Mouse (Mus musculus): ENCODE measurements around the gene Ppp1r3d.

Ppp1r3d gene

DNA sequence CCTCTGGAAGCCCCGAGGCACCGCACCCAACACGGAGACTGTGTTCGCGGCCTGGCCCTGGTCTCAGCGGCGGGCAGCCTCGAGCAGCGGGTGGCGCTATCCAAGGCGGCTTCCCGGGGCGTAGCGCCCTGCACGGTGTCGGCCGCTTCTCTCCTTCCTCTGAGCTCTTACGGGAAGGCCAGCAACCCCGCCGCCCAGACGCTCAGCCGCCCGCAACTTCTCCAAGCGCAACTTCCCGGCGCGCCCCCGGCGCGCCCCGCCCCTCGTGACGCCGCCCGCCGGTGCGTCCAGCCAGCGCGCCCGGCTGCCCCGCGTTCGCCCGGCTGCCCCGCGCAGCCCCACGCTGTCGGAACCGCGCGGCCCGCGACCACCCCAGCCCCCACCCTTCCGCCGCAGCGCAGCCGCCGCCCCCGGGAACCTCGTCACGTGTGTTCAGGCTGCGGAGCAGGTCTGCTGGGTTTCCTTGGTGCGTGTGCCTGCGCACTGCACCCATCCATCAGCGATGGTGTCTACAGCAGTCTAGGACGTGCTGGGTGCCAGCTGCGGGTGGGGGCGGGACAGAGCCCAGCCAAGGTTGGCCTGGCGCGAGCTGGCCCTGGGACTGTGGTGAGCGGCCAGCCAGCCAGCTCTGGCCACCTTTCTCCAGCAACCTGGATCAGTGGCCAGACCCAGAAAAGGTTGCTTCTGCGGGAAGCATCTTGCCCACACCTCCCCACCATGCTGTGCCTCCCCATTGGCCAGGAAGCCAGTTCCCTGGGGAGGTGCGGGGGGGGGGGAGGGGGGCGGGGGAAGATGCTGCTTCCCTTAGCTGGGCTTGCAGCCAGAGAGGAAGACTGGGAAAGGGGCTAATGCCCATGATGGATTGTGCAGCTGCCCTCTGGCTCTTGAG is at the start of gene Ppp1r3d, which contains the start of gene Fam217b:
Ppp1r3d (minus strand) TSS at position 212 of the 889 bp plus-strand sequence.
Fam217b (plus strand) TSS at position 264 of the 889 bp plus-strand sequence.
- peak; percentile 35 for DNase-seq (ENCODE audit: low spot score)

- DNase-seq (ENCODE audit: low spot score), result no peak
These were observed 46.1 kb upstream of the Ppp1r3d start for GRCm38 (mm10) chr2:178460353-178460752.

GRCm38 (mm10) chr2:178457414-178457813 is 43.1 kb upstream of the Ppp1r3d start:
- DNase-seq (ENCODE audit: low spot score), result no peak

- peak; percentile 51 for DNase-seq (ENCODE audit: low spot score)
These were observed 40.6 kb upstream of the Ppp1r3d start for GRCm38 (mm10) chr2:178454664-178455516.

DNA sequence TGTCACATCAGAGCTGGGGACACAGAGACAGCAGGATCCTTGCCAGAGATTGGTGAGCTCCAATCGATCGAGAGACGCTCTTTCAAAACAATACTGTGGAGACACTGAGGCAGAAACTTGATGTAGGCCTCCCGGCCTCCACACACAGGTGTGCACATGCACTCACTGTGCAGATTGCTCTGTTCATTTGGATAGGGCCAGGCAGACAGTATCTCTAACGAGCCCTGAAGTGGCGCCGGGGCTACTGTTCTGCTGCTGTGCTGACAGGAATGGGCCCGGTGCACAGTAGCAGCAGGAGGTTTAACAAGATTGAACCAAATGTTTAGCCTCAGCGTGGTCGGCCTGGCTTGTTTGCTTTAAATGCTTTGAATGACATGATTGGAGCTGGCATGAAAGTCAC is 36.7 kb upstream of the Ppp1r3d start:
- DNase-seq (ENCODE audit: low spot score), result no peak

DNA sequence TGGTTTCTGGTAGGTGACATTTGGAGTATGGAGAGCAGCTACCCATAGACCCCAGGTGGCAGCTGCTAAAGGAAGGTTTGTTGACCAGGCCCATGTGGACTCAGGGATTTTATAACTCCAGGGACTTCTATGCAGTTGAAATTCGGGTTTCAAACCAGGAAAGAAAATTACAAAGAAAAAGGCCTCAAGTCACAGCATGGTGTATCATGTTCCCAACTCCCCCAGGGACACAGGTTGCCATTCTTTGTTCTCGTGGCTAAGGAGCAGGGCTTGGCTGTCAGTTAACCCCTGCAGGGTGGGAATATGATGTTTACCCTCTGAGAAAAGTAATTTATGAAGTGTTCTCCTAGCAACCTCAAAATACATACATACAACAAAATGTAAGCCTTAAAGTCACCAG is 36.0 kb upstream of the Ppp1r3d start:
- DNase-seq (ENCODE audit: low spot score), result no peak

- DNase-seq (ENCODE audit: low spot score), result no peak
These were observed 35.1 kb upstream of the Ppp1r3d start for GRCm38 (mm10) chr2:178449386-178449785.

- no peak for DNase-seq (ENCODE audit: low spot score)
These were observed 23.0 kb upstream of the Ppp1r3d start for GRCm38 (mm10) chr2:178437311-178437710.

- DNase-seq (ENCODE audit: low spot score), result no peak
These were observed 19.6 kb upstream of the Ppp1r3d start for GRCm38 (mm10) chr2:178433903-178434302.

DNA sequence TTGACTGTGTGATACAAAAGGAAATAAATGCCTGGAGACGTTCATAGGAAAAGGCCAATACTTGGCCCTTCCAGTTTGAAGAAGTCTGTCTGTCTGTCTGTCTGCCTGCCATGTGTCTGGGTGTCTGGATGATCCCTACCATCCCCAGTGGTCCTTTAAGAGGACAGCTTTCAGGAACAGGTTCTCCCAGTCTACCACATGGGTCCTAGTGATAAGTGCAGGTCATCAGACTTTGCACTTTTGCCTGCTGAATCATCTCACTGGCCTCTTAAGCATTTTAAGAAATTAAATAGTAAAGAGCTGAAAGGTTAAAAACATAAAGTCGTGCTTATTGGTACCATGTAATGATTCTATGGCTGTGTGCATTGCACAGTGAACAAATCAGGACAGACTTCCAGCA is 19.2 kb upstream of the Ppp1r3d start:
- DNase-seq (ENCODE audit: low spot score), result no peak

DNA sequence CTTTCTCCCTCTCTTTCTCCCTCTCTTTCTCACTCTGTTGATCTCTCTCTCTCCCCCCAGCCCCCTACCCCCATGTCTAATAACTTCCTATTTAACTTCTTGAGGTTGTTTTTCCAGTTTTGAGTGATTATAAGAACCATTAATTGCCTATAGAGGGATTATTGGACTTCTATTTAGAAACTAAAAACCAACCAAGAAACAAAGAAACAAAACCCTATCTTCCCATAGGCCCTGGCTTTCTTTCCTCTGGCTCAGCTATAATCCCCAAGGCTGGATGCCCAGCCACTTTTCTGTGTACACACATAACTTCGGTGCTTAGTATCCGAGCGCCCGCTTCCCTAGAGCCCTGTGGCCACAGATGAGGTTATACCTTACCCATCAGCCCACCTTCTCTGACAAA is 16.0 kb upstream of the Ppp1r3d start, which contains the start of gene Cdh26:
Cdh26 (plus strand) TSS at position 301 of the 400 bp plus-strand sequence.
- no peak for DNase-seq (ENCODE audit: low spot score)

GRCm38 (mm10) chr2:178429426-178429825 is 15.2 kb upstream of the Ppp1r3d start:
- no peak for DNase-seq (ENCODE audit: low spot score)

DNA sequence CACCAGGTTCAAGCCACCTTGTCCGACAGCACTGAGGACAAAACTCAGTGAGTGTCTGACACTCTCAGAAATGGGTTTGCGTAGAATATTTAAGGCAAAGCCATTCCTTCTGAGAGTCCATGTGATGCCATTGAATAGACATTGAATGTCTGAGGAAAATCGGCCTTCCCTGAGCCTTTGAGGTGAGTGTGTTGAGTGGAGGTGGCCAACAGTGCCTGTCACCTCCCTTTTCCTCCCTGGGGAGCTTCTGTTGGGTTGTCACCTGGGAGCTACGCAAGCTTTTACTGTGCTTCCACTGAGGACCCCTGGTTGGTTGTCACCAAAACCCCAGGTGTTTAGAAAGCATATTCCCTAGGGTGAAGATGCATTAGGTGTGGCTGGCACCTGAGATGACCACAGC is 14.4 kb upstream of the Ppp1r3d start:
- no peak for DNase-seq (ENCODE audit: low spot score)

GRCm38 (mm10) chr2:178428183-178428582 is 13.9 kb upstream of the Ppp1r3d start:
- no peak for DNase-seq (ENCODE audit: low spot score)

- no peak for DNase-seq (ENCODE audit: low spot score)
These were observed 12.9 kb upstream of the Ppp1r3d start for GRCm38 (mm10) chr2:178427181-178427580.

DNA sequence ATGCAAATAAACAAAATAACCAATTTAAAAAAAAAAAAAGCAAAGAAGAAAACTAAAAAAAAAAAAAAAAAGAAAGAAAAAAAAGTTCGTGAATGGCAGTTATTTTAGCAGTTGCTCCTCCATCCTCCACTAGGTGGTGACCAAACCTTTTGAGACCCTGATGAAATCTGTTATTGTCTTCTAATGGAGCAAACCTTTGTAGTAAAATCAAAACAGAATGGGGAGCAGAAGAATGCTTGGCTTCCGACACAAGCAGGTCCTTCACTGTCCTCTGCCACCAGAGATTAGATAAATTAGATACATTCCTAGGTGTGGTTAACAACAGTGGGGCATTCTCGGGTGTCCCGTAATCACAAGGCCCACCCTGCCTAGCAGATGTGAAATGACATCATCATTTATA is 12.0 kb upstream of the Ppp1r3d start:
- DNase-seq (ENCODE audit: low spot score), result no peak

DNA sequence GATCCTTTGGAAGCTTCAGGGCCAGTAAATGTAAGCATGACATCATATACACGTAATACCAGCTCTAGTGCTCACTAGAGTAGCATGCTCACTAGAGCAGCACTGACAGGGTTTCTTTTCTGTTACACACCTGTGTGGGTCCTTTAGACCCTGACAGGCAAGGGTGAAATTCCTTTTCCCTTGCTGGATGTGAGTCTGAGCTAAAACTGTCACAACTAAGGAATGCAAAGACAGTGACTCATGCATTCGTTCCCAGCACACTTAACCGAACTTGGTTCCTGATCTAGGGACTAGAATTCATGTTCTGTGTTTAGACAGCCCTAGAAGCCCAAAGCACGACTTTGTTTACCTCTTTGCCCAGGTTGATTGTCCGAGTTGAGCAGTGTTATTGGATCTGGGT is 9.0 kb upstream of the Ppp1r3d start:
- DNase-seq (ENCODE audit: low spot score), result no peak

DNA sequence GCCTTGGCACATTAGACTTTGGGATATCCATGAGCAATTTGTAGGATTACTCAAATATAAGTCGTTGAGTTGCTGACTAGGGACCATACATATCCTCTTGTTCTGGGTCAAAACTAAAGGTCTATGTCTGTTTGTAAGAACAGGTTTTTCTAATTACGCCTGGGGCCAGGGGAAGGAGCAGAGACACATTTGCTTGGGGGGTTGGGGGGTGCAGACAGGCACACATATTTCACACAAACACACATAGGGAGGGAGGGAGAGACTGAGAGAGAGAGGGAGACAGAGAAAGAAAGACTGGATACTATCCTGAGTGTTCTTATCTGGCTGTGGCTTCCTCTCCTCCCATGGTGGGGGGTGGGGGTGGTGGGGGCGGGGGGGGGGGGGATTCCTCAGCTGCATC is 7.9 kb upstream of the Ppp1r3d start:
- no peak for DNase-seq (ENCODE audit: low spot score)

GRCm38 (mm10) chr2:178421603-178422002 is 7.3 kb upstream of the Ppp1r3d start:
- DNase-seq (ENCODE audit: low spot score), result no peak

DNA sequence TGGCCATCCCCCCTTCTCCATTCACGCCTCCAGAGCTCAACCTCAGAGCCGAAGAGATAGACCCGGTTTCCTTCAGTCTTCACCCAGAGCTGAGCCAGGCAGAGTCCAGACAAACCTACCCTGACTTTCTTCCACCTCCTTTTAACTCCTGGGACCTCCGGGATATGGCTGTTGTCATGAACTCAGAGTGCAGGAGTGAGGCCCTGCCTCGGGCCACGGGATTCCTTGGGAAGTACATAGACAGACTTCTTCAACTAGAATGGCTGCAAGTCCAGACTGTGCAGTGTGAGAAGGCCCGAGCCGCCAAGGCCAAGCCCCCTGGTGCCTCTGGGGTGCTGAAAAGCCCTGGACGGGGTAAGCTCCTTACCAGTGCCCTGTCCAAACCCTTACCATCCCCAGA is 6.3 kb upstream of the Ppp1r3d start:
- no peak for DNase-seq (ENCODE audit: low spot score)

DNA sequence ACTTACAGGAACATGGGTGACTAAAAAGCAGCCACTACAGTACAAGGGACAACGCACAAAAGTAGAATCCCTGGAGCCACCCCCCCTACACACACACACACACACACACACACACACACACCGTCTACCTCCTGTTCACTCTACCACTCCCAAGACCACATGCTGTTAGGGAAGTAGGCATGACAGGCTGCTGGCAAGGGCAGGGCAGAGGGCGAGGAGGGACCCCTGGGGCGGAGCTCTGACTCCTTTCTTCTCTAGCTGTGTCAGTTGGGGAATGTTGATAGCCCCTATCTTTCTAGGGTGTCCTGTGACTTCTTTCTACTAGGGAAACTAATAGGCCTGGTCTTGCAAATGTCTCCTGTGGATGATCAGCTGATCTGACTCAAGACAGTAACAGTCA is 2.7 kb upstream of the Ppp1r3d start:
- no peak for DNase-seq (ENCODE audit: low spot score)

DNA sequence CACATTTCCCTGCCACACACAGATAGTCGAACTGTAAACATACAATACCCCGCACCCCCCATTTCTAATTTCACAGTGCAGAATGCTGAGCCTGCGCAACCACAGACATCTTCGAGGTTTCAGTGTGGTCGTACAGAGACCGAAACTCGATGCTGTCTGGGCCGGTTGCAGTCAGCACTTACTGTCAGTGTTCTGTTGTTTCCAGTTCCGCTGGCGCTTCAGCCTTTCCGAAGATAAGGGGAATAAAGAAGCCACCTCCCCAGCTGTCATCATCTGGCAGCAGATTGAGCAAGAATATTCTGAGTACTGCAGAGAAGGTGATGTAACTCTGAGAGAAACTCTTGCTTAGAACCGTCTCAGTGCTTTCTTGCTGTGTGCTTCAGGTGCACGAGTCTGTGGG is 2.2 kb upstream of the Ppp1r3d start:
- peak; percentile 45 for DNase-seq (ENCODE audit: low spot score)

DNA sequence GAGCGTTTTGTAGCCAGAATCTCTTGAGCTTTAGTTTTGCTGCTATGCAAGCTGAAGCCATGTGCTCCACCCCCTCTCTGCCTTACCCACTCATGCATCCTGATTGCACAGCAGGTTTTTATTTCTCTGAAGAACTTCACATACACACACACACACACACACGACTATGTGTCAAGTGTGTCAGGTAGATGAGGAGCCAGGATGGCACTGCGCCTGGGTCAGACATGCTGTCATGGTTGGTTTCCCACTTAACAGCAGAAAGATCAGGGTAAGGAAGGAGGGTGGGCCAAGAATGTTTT is 827 bp upstream of the Ppp1r3d start:
- DNase-seq (ENCODE audit: low spot score), result no peak
